Mouse (Mus musculus) NIH3T3 (cell line): Measurements from ENCODE around the gene Tmcc2.
A peak's percentile ranks its signal among the peaks of the same experiment; 100 is the strongest.

Experiments used
- DNase-seq: peaks from one replicate; pipeline ENCODE4 v3.0.0-alpha.2; 2012; ENCODE audit warnings: low read depth

Gene Tmcc2

DNA sequence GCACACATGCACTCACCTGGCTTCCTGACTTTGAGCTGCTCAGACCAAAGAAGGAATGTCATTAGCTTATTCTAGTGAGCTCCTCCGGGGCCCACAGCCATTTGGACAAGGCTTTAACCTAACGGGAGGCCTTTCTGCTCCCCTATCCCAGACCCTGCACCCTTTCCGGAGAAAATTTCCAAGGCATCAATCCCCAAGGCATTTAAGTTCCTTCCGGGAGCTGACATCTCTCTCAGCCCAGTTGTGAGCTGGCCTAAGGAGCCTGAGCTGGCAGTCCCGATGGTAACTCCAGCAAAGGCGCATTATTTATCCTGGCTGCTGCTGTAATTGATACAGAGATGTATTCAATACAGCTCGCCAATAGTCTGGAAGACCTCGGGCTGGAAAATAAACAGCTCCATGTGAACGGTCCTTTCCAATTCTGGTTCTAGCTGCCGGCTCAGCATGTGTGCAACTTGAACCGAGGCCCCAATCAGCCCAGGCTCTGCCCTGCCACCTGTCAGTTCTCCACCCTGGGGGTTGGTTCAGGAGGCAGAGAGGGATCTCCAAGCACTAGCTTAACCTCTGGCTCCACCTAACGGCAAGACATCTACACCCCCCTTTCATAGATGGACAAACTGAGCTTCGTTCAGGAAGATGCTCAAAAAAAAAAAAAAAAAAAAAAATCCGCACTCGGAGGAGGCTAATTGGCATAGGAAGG lies 1.0 kb downstream of the Tmcc2 start:
- peak; percentile 81 for DNase-seq

DNA sequence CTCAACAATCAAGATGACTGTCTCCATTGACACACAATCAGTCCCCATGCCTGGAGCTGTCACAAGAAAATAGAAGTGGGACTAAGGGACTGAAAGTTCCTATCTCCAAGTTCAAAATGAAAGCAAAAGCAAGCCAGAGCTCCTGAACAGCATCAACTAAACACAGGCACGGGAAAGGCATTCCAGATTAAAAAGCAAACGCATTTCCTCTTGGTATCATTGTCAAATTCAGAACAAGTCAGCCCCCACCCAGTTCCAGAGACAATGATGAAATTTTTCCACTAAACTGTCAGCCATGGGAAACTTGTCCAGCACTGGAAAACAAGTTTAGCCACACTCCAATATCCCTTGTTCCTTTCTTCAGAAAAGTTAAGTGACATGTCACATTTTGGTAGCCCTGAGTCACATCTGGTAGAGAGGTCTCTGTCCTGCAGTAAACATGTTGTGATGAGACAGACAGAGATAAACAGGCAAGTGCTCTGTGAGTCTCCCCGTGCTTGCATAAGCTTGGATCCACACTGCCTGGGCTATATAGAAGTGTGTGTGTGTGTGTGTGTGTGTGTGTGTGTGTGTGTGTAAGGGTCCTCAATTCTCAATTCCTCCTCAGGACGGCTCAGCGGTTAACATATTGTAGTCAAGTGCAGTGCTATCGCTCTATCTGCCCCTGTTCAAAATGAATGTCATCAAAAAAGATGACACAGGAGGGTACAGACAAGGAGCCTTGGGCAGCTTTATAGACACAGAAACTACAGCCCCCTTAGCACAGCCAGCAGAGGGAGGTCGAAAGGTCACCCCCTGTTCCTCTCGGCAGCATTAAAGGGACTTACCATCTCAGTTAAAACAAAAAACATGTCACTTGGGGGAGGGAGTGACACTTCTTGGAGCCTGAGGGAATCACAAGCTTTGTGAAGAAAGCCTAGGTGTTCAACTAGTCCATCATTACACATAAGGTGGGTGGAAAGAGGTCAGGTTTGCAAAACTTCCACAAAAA lies 2.0 kb downstream of the Tmcc2 start:
- peak; percentile 38 for DNase-seq

- no peak for DNase-seq
These were observed 3.1 kb downstream of the Tmcc2 start for GRCm38 (mm10) chr1:132387943-132388342.

DNA sequence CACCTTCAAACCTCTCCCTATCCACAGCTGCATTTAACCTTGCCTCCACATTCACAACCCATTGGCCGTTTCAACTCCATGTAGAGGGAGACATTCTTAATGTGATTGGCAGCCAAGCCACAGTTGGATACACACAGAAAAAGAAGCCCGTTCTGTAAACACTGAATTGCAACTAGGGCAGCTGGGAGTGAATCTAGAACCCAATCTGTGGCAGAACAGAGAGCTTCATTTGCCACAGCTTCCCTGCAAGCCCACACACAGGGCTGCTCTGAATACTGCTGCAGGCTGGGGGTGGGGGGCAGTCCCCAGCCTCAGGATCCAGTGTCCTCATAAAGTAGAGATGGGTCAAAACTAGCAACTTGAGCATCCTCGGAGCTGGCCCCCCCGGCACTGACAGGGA lies 4.8 kb downstream of the Tmcc2 start:
- no peak for DNase-seq

DNA sequence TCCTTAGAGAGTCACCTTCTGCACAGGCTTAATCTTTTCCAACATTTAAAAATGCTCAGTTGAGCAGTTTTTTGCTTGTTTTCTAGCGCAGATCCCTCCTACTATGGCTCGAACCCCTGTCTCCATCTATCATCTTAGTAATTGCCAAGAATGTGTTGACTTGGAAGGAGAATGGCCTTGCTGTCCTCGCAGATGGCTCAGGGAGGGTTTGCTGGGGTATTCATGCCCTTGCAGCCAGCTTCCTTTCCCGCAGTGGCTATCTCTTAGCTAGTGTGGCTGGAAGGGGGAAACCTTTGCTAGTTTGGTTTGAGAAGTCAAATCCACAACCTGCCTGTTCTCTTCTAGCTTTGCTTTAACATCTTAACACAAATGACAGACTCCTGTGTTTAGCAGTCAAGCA lies 5.4 kb downstream of the Tmcc2 start:
- DNase-seq, result no peak

DNA sequence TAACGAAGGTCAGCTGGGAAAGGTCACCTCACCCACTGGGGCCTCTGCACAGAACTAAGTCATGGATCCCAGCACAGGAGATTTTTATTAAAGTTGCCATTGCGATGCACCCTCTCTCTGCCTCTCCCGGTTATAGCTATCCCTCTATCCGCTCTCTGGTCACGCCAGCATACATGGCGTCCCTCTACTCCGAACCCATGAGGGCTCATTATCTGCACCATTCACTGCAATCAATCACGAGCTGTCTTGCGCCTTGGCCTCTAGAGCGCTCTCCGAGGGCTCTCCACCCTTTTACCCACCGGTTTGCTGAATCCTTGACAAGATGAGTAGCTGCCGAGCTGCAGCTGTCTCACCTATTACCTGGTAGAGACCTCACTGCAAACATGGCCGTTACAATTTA lies 5.8 kb downstream of the Tmcc2 start:
- DNase-seq, result no peak

DNA sequence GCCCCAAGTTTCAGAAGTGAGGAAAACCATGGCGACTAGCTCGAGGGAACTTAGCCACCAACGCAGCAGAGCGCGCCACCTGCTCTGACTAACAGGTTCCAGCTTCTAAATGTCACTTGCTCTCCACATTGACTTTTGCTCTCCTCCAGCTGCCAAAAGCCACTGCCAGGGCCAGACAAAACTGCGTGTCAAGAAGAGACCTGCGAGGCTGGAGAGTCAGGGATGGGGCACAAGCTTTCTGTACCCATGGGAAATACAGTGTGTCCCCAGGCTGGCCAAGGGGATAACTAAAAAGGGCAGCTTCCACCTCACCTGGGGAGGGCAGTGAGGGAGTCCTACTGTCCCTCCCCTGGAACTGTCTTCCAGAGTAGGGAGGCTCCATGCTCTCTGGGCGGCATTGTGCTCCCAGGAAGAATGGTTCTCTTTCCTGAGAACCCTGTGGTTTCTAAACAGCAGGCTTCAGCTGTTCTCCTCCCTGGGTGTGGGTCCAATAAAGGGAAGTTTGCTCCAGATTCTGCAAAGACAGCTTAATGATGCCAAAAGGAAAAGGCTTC lies 7.0 kb downstream of the Tmcc2 start:
- DNase-seq, result no peak

- no peak for DNase-seq
These were observed 9.2 kb downstream of the Tmcc2 start for GRCm38 (mm10) chr1:132381929-132382328.

- no peak for DNase-seq
These were observed 10.5 kb downstream of the Tmcc2 start for GRCm38 (mm10) chr1:132380550-132381100.

GRCm38 (mm10) chr1:132377811-132378210 lies 13.3 kb downstream of the Tmcc2 start:
- DNase-seq, result no peak

- DNase-seq, result no peak
These were observed 14.1 kb downstream of the Tmcc2 start for GRCm38 (mm10) chr1:132377055-132377365.

DNA sequence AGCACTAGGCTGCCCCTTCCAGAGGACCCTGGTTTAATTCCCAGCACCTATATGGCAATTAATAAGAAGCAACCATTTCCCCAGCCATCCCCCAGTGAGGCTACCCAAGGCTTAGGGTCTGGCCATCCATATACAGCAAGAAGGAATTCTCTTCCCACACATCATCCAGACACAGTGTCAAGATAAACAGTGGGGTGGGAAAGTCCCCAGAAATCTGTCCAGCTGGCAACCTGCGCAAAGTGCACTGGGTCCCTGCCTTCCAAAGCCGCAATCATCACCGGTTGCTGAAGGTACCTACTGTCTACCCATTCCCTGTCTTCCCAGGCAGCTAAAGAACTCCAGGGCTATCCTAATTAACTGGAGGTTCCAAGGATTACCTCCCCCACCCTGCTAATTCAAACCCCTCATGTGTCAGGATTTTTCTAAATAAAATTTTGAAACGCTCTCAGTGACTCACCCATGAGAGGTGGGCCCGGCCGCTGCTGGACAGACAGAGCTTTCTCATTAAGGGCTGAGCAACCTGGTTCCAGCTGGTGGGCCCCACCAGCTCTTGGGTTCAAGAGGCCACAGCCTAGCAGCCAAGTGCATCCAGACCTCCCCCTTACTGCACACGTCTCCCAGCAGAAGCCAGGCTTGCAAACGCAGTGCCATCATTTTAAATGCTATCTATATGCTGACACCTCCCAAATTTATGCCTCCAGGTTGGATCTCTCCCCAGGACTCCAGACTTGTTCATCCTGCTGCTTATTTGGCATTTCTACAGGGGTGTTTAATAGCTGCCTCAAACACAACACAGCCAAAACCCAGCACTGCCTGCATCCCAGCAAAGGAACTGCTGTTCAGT lies 14.6 kb downstream of the Tmcc2 start:
- peak; percentile 83 for DNase-seq

- peak; percentile 61 for DNase-seq
These were observed 15.8 kb downstream of the Tmcc2 start for GRCm38 (mm10) chr1:132375256-132375655.

- no peak for DNase-seq
These were observed 16.2 kb downstream of the Tmcc2 start for GRCm38 (mm10) chr1:132374873-132375244.

- peak; percentile 72 for DNase-seq
These were observed 16.8 kb downstream of the Tmcc2 start for GRCm38 (mm10) chr1:132374140-132374872.

GRCm38 (mm10) chr1:132372896-132373534 lies 18.1 kb downstream of the Tmcc2 start:
- DNase-seq, result no peak

- no peak for DNase-seq
These were observed 18.7 kb downstream of the Tmcc2 start for GRCm38 (mm10) chr1:132372354-132372753.

DNA sequence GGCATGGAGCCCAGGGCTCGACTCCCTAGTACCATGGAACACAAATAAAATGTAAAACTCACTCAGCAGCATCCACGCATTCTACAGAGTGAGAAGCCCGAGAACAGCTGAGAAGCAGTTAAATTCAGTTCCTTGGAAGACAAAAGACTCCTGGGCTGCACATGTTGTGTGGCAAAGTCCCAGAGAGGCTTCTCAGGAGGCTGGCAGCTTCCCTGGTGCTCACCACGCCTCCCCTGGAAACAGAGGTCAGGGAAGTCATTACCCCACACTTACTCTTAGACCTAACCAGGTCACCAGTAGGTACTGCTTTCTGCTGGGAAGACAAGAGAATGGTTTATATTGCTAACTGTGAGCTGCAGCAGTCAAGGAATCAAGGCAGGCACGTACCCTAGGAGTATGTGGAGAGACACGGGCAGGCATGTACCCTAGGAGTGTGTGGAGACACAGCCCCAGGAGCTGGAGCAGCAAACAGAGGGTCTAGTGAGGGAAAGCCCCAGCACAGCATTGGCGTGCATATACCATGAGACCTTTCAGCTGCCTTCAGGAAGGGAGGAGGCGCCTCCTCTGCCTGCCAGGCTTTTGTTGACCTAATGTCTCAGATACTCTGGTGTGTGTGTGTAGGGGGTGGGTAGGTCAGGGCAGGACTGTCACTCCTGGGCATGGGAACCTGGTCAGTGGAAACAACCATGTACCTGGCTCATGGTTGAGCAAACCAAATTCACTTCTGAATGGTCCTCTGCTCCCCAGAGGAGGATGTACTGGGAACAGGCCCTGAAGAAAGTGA lies 19.6 kb downstream of the Tmcc2 start:
- no peak for DNase-seq

- peak; percentile 71 for DNase-seq
These were observed 20.4 kb downstream of the Tmcc2 start for GRCm38 (mm10) chr1:132370681-132371173.
